Mouse (Mus musculus) megakaryocyte, embryonic 14.5 days (primary cell): ENCODE results near the gene Cmah.

Experiments used
- FLI1 ChIP-seq: IDR thresholded peaks from 2 replicates; pipeline ENCODE4 v1.6.1; 2012; ENCODE audit warnings: low read length, inconsistent platforms, mixed read lengths
- GATA1 ChIP-seq: IDR thresholded peaks from 3 replicates; pipeline ENCODE4 v1.6.1; 2012; ENCODE audit warnings: mixed read lengths, low read length, inconsistent platforms, borderline replicate concordance

GRCm38 (mm10) chr13:24279762-24280438 is 47.3 kb upstream of the Cmah start:
- TF ChIP-seq GATA1: no peak
- TF ChIP-seq FLI1: no peak
